10 mouse cellular contexts compared by ENCODE assay signal in the genomic region with DNA sequence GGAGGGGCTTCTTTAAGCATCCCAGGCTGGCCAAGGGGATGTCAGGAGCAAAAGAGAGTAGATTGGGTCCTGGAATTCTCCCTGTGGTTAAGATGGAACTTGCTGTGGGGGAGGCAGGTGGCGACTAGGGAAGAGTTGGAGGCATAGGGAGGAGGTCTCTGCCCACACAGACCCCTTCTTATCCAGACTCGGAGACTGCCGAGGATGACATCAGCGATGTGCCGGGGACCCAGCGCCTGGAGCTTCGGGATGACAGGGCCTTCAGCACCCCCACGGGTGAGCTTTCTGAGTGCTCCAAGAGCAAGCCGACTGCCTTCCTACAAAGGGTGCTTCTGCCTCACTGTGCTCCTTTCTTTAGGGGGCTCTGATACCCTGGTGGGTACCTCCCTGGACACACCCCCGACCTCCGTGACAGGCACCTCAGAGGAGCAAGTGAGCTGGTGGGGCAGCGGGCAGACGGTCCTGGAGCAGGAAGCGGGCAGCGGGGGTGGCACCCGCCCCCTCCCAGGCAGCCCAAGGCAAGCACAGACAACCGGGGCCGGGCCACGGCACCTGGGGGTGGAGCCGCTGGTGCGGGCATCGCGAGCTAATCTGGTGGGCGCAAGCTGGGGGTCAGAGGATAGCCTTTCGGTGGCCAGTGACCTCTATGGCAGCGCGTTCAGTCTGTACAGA. TPM values are rescaled to one million over a fixed set of nuclear protein-coding genes. Genes with fewer than 3 reads are reported as not detected.
DNase-seq lines count a peak whose midpoint lies in the region; ATAC-seq lines count a peak whose summit lies in the region.
"Had no signal": no experiment of that assay in that cellular context is flagged by ENCODE, and none has a peak within 500 bp of the region (broad histone marks: within the 10 kb centered on the region; RNA-seq: fewer than 3 reads in every experiment).

No protein-coding gene starts in this region.

- peak overlapping the region; percentile 77 for H3K27ac ChIP-seq in heart, embryonic 10.5 days
- H3K27ac ChIP-seq in midbrain, embryonic 10.5 days (replicated peaks): peak overlapping the region; percentile 57; the same call in 1 of the 2 replicates
- no peak overlapping the region for H3K27ac ChIP-seq in midbrain, embryonic 11.5 days (ENCODE audit: low read depth, low read length)
- no peak overlapping the region for H3K27ac ChIP-seq in hindbrain, embryonic 16.5 days (ENCODE audit: low read depth, low read length)
- peak overlapping the region; percentile 45; the same call in 1 of the 2 replicates for H3K27ac ChIP-seq in neural tube, embryonic 15.5 days (replicated peaks)

- H3K4me2 ChIP-seq in midbrain, embryonic 11.5 days: no peak overlapping the region
- H3K4me2 ChIP-seq in hindbrain, embryonic 16.5 days (ENCODE audit: low read length): peak overlapping the region; percentile 48
- peak overlapping the region; percentile 48 for H3K4me2 ChIP-seq in neural tube, embryonic 15.5 days

- H3K4me3 ChIP-seq in heart, embryonic 10.5 days: peak overlapping the region; percentile 12; the same call in 1 of the 2 replicates
- H3K4me3 ChIP-seq in midbrain, embryonic 10.5 days: no peak overlapping the region
- H3K4me3 ChIP-seq in midbrain, embryonic 11.5 days (ENCODE audit: low read depth, low read length): no peak overlapping the region
- no peak overlapping the region for H3K4me3 ChIP-seq in hindbrain, embryonic 16.5 days (ENCODE audit: low read length)
- peak overlapping the region; percentile 12; the same call in 1 of the 2 replicates for H3K4me3 ChIP-seq in neural tube, embryonic 15.5 days (replicated peaks)

- H3K9ac ChIP-seq in midbrain, embryonic 11.5 days (ENCODE audit: low read length): no peak overlapping the region
- no peak overlapping the region for H3K9ac ChIP-seq in hindbrain, embryonic 16.5 days (ENCODE audit: low read depth, low read length)
- H3K9ac ChIP-seq in neural tube, embryonic 15.5 days (replicated peaks): peak overlapping the region; percentile 36; the same call in 1 of the 2 replicates
- H3K9ac ChIP-seq: liver, postnatal 0 days had no signal

- peak; percentile 71 for DNase-seq in heart, embryonic 10.5 days (ENCODE audit: low spot score)
- no peak for DNase-seq in heart, postnatal 25 days (ENCODE audit: low spot score)
- DNase-seq in midbrain, embryonic 10.5 days (ENCODE audit: low spot score): no peak
- DNase-seq in midbrain, embryonic 11.5 days (ENCODE audit: low spot score, missing footprints): no peak
- DNase-seq in adipocyte (ENCODE audit: low spot score): no peak
- DNase-seq: embryo, embryonic 11 days; kidney, postnatal 36 days; liver, postnatal 0 days had no signal

- WGBS in heart, embryonic 10.5 days: 68% methylated on average over 27 of the region's 27 CpGs
- 85% methylated on average over 27 of the region's 27 CpGs for WGBS in midbrain, embryonic 10.5 days
- WGBS in midbrain, embryonic 11.5 days: 80% methylated on average over 27 of the region's 27 CpGs
- 85% methylated on average over 27 of the region's 27 CpGs for WGBS in hindbrain, embryonic 16.5 days
- 83% methylated on average over 27 of the region's 27 CpGs for WGBS in neural tube, embryonic 15.5 days

- H3K36me3 ChIP-seq in heart, embryonic 10.5 days: peaks cover 36% of the 10 kb centered on the region
- H3K36me3 ChIP-seq in midbrain, embryonic 10.5 days: no peaks in the 10 kb centered on the region
- no peaks in the 10 kb centered on the region for H3K36me3 ChIP-seq in midbrain, embryonic 11.5 days (ENCODE audit: control insufficient read depth, insufficient read depth, low read length)
- H3K36me3 ChIP-seq in hindbrain, embryonic 16.5 days (ENCODE audit: control insufficient read depth, insufficient read depth, low read length): no peaks in the 10 kb centered on the region
- H3K36me3 ChIP-seq in neural tube, embryonic 15.5 days: no peaks in the 10 kb centered on the region

- ATAC-seq in midbrain, embryonic 11.5 days (ENCODE audit: low FRiP score): no peak
- ATAC-seq in hindbrain, embryonic 16.5 days: no peak
- no peak for ATAC-seq in neural tube, embryonic 15.5 days (ENCODE audit: low FRiP score)
- ATAC-seq: liver, postnatal 0 days had no signal

- H3K27me3 ChIP-seq in heart, embryonic 10.5 days (ENCODE audit: insufficient read depth, poor library complexity, severe bottlenecking): peaks cover 33% of the 10 kb centered on the region
- peaks cover 90% of the 10 kb centered on the region for H3K27me3 ChIP-seq in midbrain, embryonic 10.5 days (ENCODE audit: low read depth, poor library complexity, severe bottlenecking)
- peaks cover 30% of the 10 kb centered on the region for H3K27me3 ChIP-seq in midbrain, embryonic 11.5 days (ENCODE audit: control insufficient read depth, insufficient read depth, low read length)
- H3K27me3 ChIP-seq in hindbrain, embryonic 16.5 days (replicated peaks; ENCODE audit: control insufficient read depth, insufficient read depth, low read length): peaks cover 9% of the 10 kb centered on the region
- H3K27me3 ChIP-seq in neural tube, embryonic 15.5 days (replicated peaks): peaks cover 34% of the 10 kb centered on the region

- H3K9me3 ChIP-seq in heart, embryonic 10.5 days: no peaks in the 10 kb centered on the region
- no peaks in the 10 kb centered on the region for H3K9me3 ChIP-seq in midbrain, embryonic 10.5 days (replicated peaks)
- H3K9me3 ChIP-seq in midbrain, embryonic 11.5 days (ENCODE audit: control insufficient read depth, low read length): no peaks in the 10 kb centered on the region
- H3K9me3 ChIP-seq in hindbrain, embryonic 16.5 days (ENCODE audit: control insufficient read depth, low read length): no peaks in the 10 kb centered on the region
- no peaks in the 10 kb centered on the region for H3K9me3 ChIP-seq in neural tube, embryonic 15.5 days (replicated peaks)

- H3K4me1 ChIP-seq in heart, embryonic 10.5 days: peaks cover 98% of the 10 kb centered on the region
- H3K4me1 ChIP-seq in midbrain, embryonic 10.5 days: peaks cover 88% of the 10 kb centered on the region
- H3K4me1 ChIP-seq in midbrain, embryonic 11.5 days (ENCODE audit: control insufficient read depth, insufficient read depth, low read length): peaks cover 46% of the 10 kb centered on the region
- peaks cover 48% of the 10 kb centered on the region for H3K4me1 ChIP-seq in hindbrain, embryonic 16.5 days (ENCODE audit: control insufficient read depth, insufficient read depth, low read depth, low read length)
- peaks cover 75% of the 10 kb centered on the region for H3K4me1 ChIP-seq in neural tube, embryonic 15.5 days

- intact Hi-C loops in heart, postnatal 25 days (cut with DNase I): no loop called here

RNA-seq across cellular contexts. Expression of gene Speg, which starts 9.5 kb away (rescaled TPM):
- polyA plus RNA-seq in heart, embryonic 10.5 days (2016; fragmentation: Nextera tagmentation; extraction: Ambion mirVana): 77.9 and 80.0 TPM in 2 replicates
- total RNA-seq in heart, postnatal 25 days (2021): 100 to 1,000 TPM; 141 to 144 TPM
- 23.6 and 26.9 TPM in 2 replicates for polyA plus RNA-seq in midbrain, embryonic 10.5 days (2016; fragmentation: Nextera tagmentation; extraction: Ambion mirVana)
- 13.4 and 15.2 TPM in 2 replicates for polyA plus RNA-seq in midbrain, embryonic 11.5 days (2014; fragmentation: Nextera tagmentation; extraction: Ambion mirVana)
- polyA plus RNA-seq in hindbrain, embryonic 16.5 days (2015; fragmentation: Nextera tagmentation; extraction: Ambion mirVana): 20.3 and 20.4 TPM in 2 replicates
- polyA plus RNA-seq in neural tube, embryonic 15.5 days (2015; fragmentation: Nextera tagmentation; extraction: Ambion mirVana): 20.1 and 21.7 TPM in 2 replicates

RNA-seq across cellular contexts. Expression of gene Des, which starts 24.5 kb away (rescaled TPM):
- 341 and 642 TPM in 2 replicates for polyA plus RNA-seq in heart, embryonic 10.5 days (2016; fragmentation: Nextera tagmentation; extraction: Ambion mirVana)
- total RNA-seq in heart, postnatal 25 days (2021): 1,000 to 10,000 TPM; 1,261 to 1,294 TPM
- 1.1 and 2.8 TPM in 2 replicates for polyA plus RNA-seq in midbrain, embryonic 10.5 days (2016; fragmentation: Nextera tagmentation; extraction: Ambion mirVana)
- polyA plus RNA-seq in midbrain, embryonic 11.5 days (2014; fragmentation: Nextera tagmentation; extraction: Ambion mirVana): 0.52 and 0.68 TPM in 2 replicates
- 1.7 and 10.9 TPM in 2 replicates for polyA plus RNA-seq in hindbrain, embryonic 16.5 days (2015; fragmentation: Nextera tagmentation; extraction: Ambion mirVana)
- polyA plus RNA-seq in neural tube, embryonic 15.5 days (2015; fragmentation: Nextera tagmentation; extraction: Ambion mirVana): 10.9 and 16.0 TPM in 2 replicates

RNA-seq across cellular contexts. Expression of gene Gmppa, which starts 51.1 kb away (rescaled TPM):
- polyA plus RNA-seq in heart, embryonic 10.5 days (2016; fragmentation: Nextera tagmentation; extraction: Ambion mirVana): 73.4 and 75.4 TPM in 2 replicates
- total RNA-seq in heart, postnatal 25 days (2021): 10 to 100 TPM; 36.6 to 37.3 TPM
- polyA plus RNA-seq in midbrain, embryonic 10.5 days (2016; fragmentation: Nextera tagmentation; extraction: Ambion mirVana): 70.2 and 73.1 TPM in 2 replicates
- 56.1 and 56.4 TPM in 2 replicates for polyA plus RNA-seq in midbrain, embryonic 11.5 days (2014; fragmentation: Nextera tagmentation; extraction: Ambion mirVana)
- 77.8 and 78.4 TPM in 2 replicates for polyA plus RNA-seq in hindbrain, embryonic 16.5 days (2015; fragmentation: Nextera tagmentation; extraction: Ambion mirVana)
- polyA plus RNA-seq in neural tube, embryonic 15.5 days (2015; fragmentation: Nextera tagmentation; extraction: Ambion mirVana): 72.4 and 78.3 TPM in 2 replicates

Comparison
In these comparisons a context has a peak if more than half of its experiments do, and no peak if none do; other contexts are left out.
1. H3K27ac ChIP-seq: peak in heart, embryonic 10.5 days (single experiment), midbrain, embryonic 10.5 days (single experiment) and neural tube, embryonic 15.5 days (single experiment); none in midbrain, embryonic 11.5 days (single experiment) and hindbrain, embryonic 16.5 days (single experiment).
2. H3K4me3 ChIP-seq: peak in heart, embryonic 10.5 days (single experiment) and neural tube, embryonic 15.5 days (single experiment); none in midbrain, embryonic 10.5 days (single experiment), midbrain, embryonic 11.5 days (single experiment) and hindbrain, embryonic 16.5 days (single experiment).
3. RNA of gene Des, which starts 24.5 kb away (polyA plus RNA-seq): 341 to 642 TPM in heart, embryonic 10.5 days; 10.9 to 16.0 TPM in neural tube, embryonic 15.5 days, 1.1 to 2.8 TPM in midbrain, embryonic 10.5 days, 1.7 to 10.9 TPM in hindbrain, embryonic 16.5 days and 0.52 to 0.68 TPM in midbrain, embryonic 11.5 days; every median in the first group is over 10 times any median in the second.